ENCODE assay signal across 28 mouse cellular contexts in genomic region chr8:61913957-61914356, GRCm38 (mm10). TPM values are rescaled to one million over a fixed set of nuclear protein-coding genes. Genes with fewer than 3 reads are reported as not detected.
A peak's percentile ranks its signal among the peaks of the same experiment; 100 is the strongest.
DNase-seq lines count a peak whose midpoint lies in the region; ATAC-seq and TF ChIP-seq lines count a peak whose summit lies in the region.
"Had no signal": no experiment of that assay in that cellular context is flagged by ENCODE, and none has a peak within 500 bp of the region (broad histone marks: within the 10 kb centered on the region; RNA-seq: fewer than 3 reads in every experiment).

No protein-coding gene starts in this region.

- WGBS in heart, adult 2 months: 60% methylated on average over 9 of the region's 9 CpGs
- 58% methylated on average over 9 of the region's 9 CpGs for WGBS in heart, embryonic 12.5 days
- WGBS in heart, embryonic 14.5 days: 38% methylated on average over 9 of the region's 9 CpGs

- H3K27ac ChIP-seq in heart, adult 2 months: peak overlapping the region; percentile 49
- no peak overlapping the region; the same call in 1 of the 2 replicates for H3K27ac ChIP-seq in heart, embryonic 12.5 days (ENCODE audit: poor library complexity, severe bottlenecking)
- H3K27ac ChIP-seq in heart, embryonic 14.5 days (replicated peaks in 1 of 2; ENCODE audit: control insufficient read depth in 1 of 2, insufficient read depth in 1 of 2, low read depth in 2 of 2, low read length in 2 of 2): peak overlapping the region; percentile 35 to 45
- H3K27ac ChIP-seq: hindbrain, embryonic 12.5 days; kidney, postnatal 0 days; limb, embryonic 13.5 days; midbrain, embryonic 12.5 days; neural tube, embryonic 15.5 days; stomach, postnatal 0 days had no signal

- no peak overlapping the region for H3K4me2 ChIP-seq in heart, embryonic 12.5 days
- H3K4me2 ChIP-seq in heart, embryonic 14.5 days (ENCODE audit: low read length): no peak overlapping the region
- peak overlapping the region; percentile 20 for H3K4me2 ChIP-seq in myocyte (ENCODE audit: low read depth)
- H3K4me2 ChIP-seq: hindbrain, embryonic 12.5 days; limb, embryonic 13.5 days; liver, embryonic 11.5 days; midbrain, embryonic 12.5 days; neural tube, embryonic 15.5 days had no signal

- no peak overlapping the region for H3K9ac ChIP-seq in heart, adult 2 months (ENCODE audit: low read depth, low read length)
- H3K9ac ChIP-seq in heart, embryonic 12.5 days: no peak overlapping the region
- no peak overlapping the region for H3K9ac ChIP-seq in heart, embryonic 14.5 days (ENCODE audit: low read length)
- H3K9ac ChIP-seq: hindbrain, embryonic 12.5 days; limb, embryonic 13.5 days; midbrain, embryonic 12.5 days; neural tube, embryonic 15.5 days had no signal

- H3ac ChIP-seq in myocyte (ENCODE audit: control insufficient read depth, insufficient read length): no peak overlapping the region

- no peaks in the 10 kb centered on the region for H3K79me2 ChIP-seq in heart, adult 2 months (replicated peaks; ENCODE audit: control insufficient read depth, insufficient read depth, low read length)
- no peaks in the 10 kb centered on the region for H3K79me2 ChIP-seq in myocyte (ENCODE audit: control insufficient read depth, insufficient read depth)

- H3K9me3 ChIP-seq in heart, embryonic 12.5 days (replicated peaks): no peaks in the 10 kb centered on the region
- H3K9me3 ChIP-seq in heart, embryonic 14.5 days (ENCODE audit: control insufficient read depth, low read length): no peaks in the 10 kb centered on the region
- H3K9me3 ChIP-seq: hindbrain, embryonic 12.5 days; limb, embryonic 13.5 days; megakaryocyte, embryonic 14.5 days; midbrain, embryonic 12.5 days; neural tube, embryonic 15.5 days had no signal

- peak; percentile 33; the same call in 1 of the 2 replicates for TF ChIP-seq POLR2A in heart, adult 2 months (IDR thresholded peaks at IDR 0.05; ENCODE audit: insufficient read depth, low read depth, low read length)
- TF ChIP-seq POLR2A in myocyte (IDR thresholded peaks at IDR 0.05; ENCODE audit: insufficient read length, low read depth): no peak

- no peak for TF ChIP-seq CTCF in heart, adult 2 months (IDR thresholded peaks at IDR 0.05)

- DNase-seq in heart, adult 2 months: no peak
- DNase-seq in heart, postnatal 10 days: no peak
- no peak for DNase-seq in embryo, embryonic 10 days (ENCODE audit: low spot score)
- DNase-seq: adrenal gland, postnatal 25 days; cerebellum, adult 11-12 months; cerebellum, postnatal 10 days; gastrocnemius, postnatal 10 days; kidney, adult 8-10 months; kidney, postnatal 4 days; lung, postnatal 36 days; right cerebral cortex, postnatal 25 days; thymus, postnatal 4 days had no signal

- ATAC-seq in heart, embryonic 12.5 days (ENCODE audit: insufficient number of reproducible peaks, low FRiP score): 0 out of 2 replicates have a peak, but pooled peaks have one; percentile 25
- ATAC-seq in heart, embryonic 14.5 days (ENCODE audit: insufficient number of reproducible peaks, insufficient read depth, low FRiP score, low read depth): peak; percentile 26; the same call in 1 of the 2 replicates
- ATAC-seq in monocyte, adult 5-6 weeks (replicated peaks; ENCODE audit: insufficient number of reproducible peaks, low FRiP score, low TSS enrichment, poor library complexity, severe bottlenecking): no peak
- ATAC-seq: CD4-positive, CD25-positive, alpha-beta regulatory T cell, adult 4 months; forebrain, embryonic 16.5 days; intestine, embryonic 16.5 days had no signal

- H3K36me3 ChIP-seq in heart, adult 2 months (ENCODE audit: control insufficient read depth, insufficient read depth, low read length): peaks cover 8% of the 10 kb centered on the region
- no peaks in the 10 kb centered on the region for H3K36me3 ChIP-seq in heart, embryonic 12.5 days
- no peaks in the 10 kb centered on the region for H3K36me3 ChIP-seq in heart, embryonic 14.5 days (ENCODE audit: control insufficient read depth, insufficient read depth, low read length)
- H3K36me3 ChIP-seq in myocyte (ENCODE audit: control insufficient read depth, insufficient read depth): no peaks in the 10 kb centered on the region
- H3K36me3 ChIP-seq: hindbrain, embryonic 12.5 days; limb, embryonic 13.5 days; midbrain, embryonic 12.5 days; neural tube, embryonic 15.5 days had no signal

- no peaks in the 10 kb centered on the region for H3K27me3 ChIP-seq in heart, adult 2 months (ENCODE audit: control insufficient read depth, insufficient read depth, low read length)
- no peaks in the 10 kb centered on the region for H3K27me3 ChIP-seq in heart, embryonic 12.5 days (replicated peaks)
- H3K27me3 ChIP-seq in heart, embryonic 14.5 days (ENCODE audit: control insufficient read depth, insufficient read depth, low read length): no peaks in the 10 kb centered on the region
- H3K27me3 ChIP-seq in myocyte (ENCODE audit: control insufficient read depth, insufficient read depth, insufficient read length): no peaks in the 10 kb centered on the region
- H3K27me3 ChIP-seq: hindbrain, embryonic 12.5 days; limb, embryonic 13.5 days; midbrain, embryonic 12.5 days; neural tube, embryonic 15.5 days had no signal

- peak; percentile 76 for TF ChIP-seq EP300 in heart, adult 2 months (IDR thresholded peaks at IDR 0.05; ENCODE audit: insufficient read depth, low read depth, low read length)

- intact Hi-C loops in heart, adult 2 months (cut with DNase I): no loop called here
- intact Hi-C loops in heart, postnatal 10 days (cut with DNase I): no loop called here

- no peak overlapping the region for H3K4me3 ChIP-seq in heart, adult 2 months
- no peak overlapping the region for H3K4me3 ChIP-seq in heart, embryonic 12.5 days
- H3K4me3 ChIP-seq in heart, embryonic 14.5 days (ENCODE audit: control insufficient read depth in 1 of 2, insufficient read depth in 1 of 2, low read depth in 1 of 2, low read length in 2 of 2): no peak overlapping the region
- no peak overlapping the region for H3K4me3 ChIP-seq in myocyte
- H3K4me3 ChIP-seq: erythroblast, embryonic 14.5 days; hindbrain, embryonic 12.5 days; limb, embryonic 13.5 days; megakaryocyte, embryonic 14.5 days; midbrain, embryonic 12.5 days; neural tube, embryonic 15.5 days had no signal

- H3K4me1 ChIP-seq in heart, adult 2 months (ENCODE audit: control insufficient read depth, insufficient read depth, low read length): peaks cover 7% of the 10 kb centered on the region
- peaks cover 23% of the 10 kb centered on the region for H3K4me1 ChIP-seq in heart, embryonic 12.5 days (replicated peaks)
- H3K4me1 ChIP-seq in heart, embryonic 14.5 days (ENCODE audit: control insufficient read depth in 2 of 2, insufficient read depth in 2 of 2, low read length in 2 of 2): peaks cover 14 to 34% of the 10 kb centered on the region in 2 experiments
- H3K4me1 ChIP-seq: hindbrain, embryonic 12.5 days; limb, embryonic 13.5 days; midbrain, embryonic 12.5 days; neural tube, embryonic 15.5 days had no signal

TF ChIP-seq in myocyte, 11 proteins besides CTCF, POLR2A, EP300 and RAD21:
- no peak for TF ChIP-seq E2F4 (IDR thresholded peaks at IDR 0.05; ENCODE audit: insufficient read depth)
- no peak for TF ChIP-seq POLR2AphosphoS2 (IDR thresholded peaks at IDR 0.05; ENCODE audit: insufficient read length, low read depth)
- TF ChIP-seq SRF (IDR thresholded peaks at IDR 0.05; ENCODE audit: control insufficient read depth, insufficient read length, low read depth): no peak
- TF ChIP-seq TCF12 (IDR thresholded peaks at IDR 0.05; ENCODE audit: insufficient read depth, poor library complexity, severe bottlenecking): no peak
- TF ChIP-seq REST (IDR thresholded peaks at IDR 0.05; ENCODE audit: insufficient read depth, insufficient read length): no peak

RNA-seq across cellular contexts. Expression of gene Palld, which starts 11.5 kb away (rescaled TPM):
- 100 to 1,000 TPM; 169 to 188 TPM for total RNA-seq in heart, adult 2 months (2021)
- polyA plus RNA-seq in heart, adult 2 months (2012; rRNA removed): 60.3 and 70.8 TPM in 2 replicates
- 100 to 1,000 TPM; 280 to 283 TPM for total RNA-seq in heart, postnatal 10 days (2021)
- polyA plus RNA-seq in heart, embryonic 12.5 days (2016; fragmentation: Nextera tagmentation; extraction: Ambion mirVana): 208 and 231 TPM in 2 replicates
- 187 and 200 TPM in 2 replicates for polyA plus RNA-seq in heart, embryonic 14.5 days (2014; fragmentation: Nextera tagmentation; extraction: Ambion mirVana)
- polyA plus RNA-seq in myocyte (2012; fragmentation: generic; extraction: Trizol): 52.4 TPM
- total RNA-seq in monocyte, adult 5-6 weeks (2017): 2.0 TPM in 1 of 3 replicates, not detected in the others

RNA-seq across cellular contexts. Expression of gene Ddx60, which starts 13.9 kb away (rescaled TPM):
- 1 to 10 TPM; 1.1 to 1.7 TPM for total RNA-seq in heart, adult 2 months (2021)
- 0.53 and 1.2 TPM in 2 replicates for polyA plus RNA-seq in heart, adult 2 months (2012; rRNA removed)
- 1 to 10 TPM; 1.6 to 1.8 TPM for total RNA-seq in heart, postnatal 10 days (2021)
- polyA plus RNA-seq in heart, embryonic 12.5 days (2016; fragmentation: Nextera tagmentation; extraction: Ambion mirVana): 2.0 and 2.6 TPM in 2 replicates
- polyA plus RNA-seq in heart, embryonic 14.5 days (2014; fragmentation: Nextera tagmentation; extraction: Ambion mirVana): 3.0 and 4.0 TPM in 2 replicates
- 0.04 TPM for polyA plus RNA-seq in myocyte (2012; fragmentation: generic; extraction: Trizol)
- 8.3 to 11.4 TPM (median 11.4 TPM) in 3 replicates for total RNA-seq in monocyte, adult 5-6 weeks (2017)
- polyA plus RNA-seq: erythroblast, embryonic 14.5 days had no signal
